Mouse (Mus musculus): ENCODE data around the gene Thsd7b. TPM values are rescaled to one million over a fixed set of nuclear protein-coding genes. Genes with fewer than 3 reads are reported as not detected.

Thsd7b gene
- polyA plus RNA-seq, 1 experiment from 2014 or later = 0.58 TPM

GRCm38 (mm10) chr1:129538508-129538907, 265.4 kb downstream of the Thsd7b start:
- 87% methylated on average over 2 of the region's 2 CpGs for WGBS
- Histone ChIP-seq H3K27me3 (replicated peaks) (no peaks in the 10 kb centered on the region), H3K36me3 (no peaks in the 10 kb centered on the region), H3K9ac (no peak overlapping the region), H3K9me3 (no peaks in the 10 kb centered on the region), H3K27ac (no peak overlapping the region), H3K4me2 (replicated peaks) (no peak overlapping the region), H3K4me1 (replicated peaks) (no peaks in the 10 kb centered on the region), H3K4me3 (replicated peaks) (no peak overlapping the region)
- ATAC-seq = no peak

GRCm38 (mm10) chr1:129538970-129539369, 265.9 kb downstream of the Thsd7b start:
- ATAC-seq = no peak
- 89% methylated on average over 4 of the region's 4 CpGs for WGBS
- no peaks in the 10 kb centered on the region for H3K9me3 ChIP-seq
- no peak overlapping the region for H3K9ac ChIP-seq
- H3K4me2 ChIP-seq (replicated peaks) = no peak overlapping the region
- no peak overlapping the region for H3K27ac ChIP-seq
- no peak overlapping the region for H3K4me3 ChIP-seq (replicated peaks)
- H3K36me3 ChIP-seq = no peaks in the 10 kb centered on the region
- no peaks in the 10 kb centered on the region for H3K4me1 ChIP-seq (replicated peaks)
- no peaks in the 10 kb centered on the region for H3K27me3 ChIP-seq (replicated peaks)

- 36% methylated on average over 1 of the region's 1 CpGs for WGBS
- Histone ChIP-seq H3K27ac (no peak overlapping the region), H3K4me3 (replicated peaks) (no peak overlapping the region), H3K9me3 (no peaks in the 10 kb centered on the region), H3K9ac (no peak overlapping the region), H3K4me2 (replicated peaks) (no peak overlapping the region), H3K36me3 (no peaks in the 10 kb centered on the region), H3K4me1 (replicated peaks) (no peaks in the 10 kb centered on the region), H3K27me3 (replicated peaks) (no peaks in the 10 kb centered on the region)
- no peak for ATAC-seq
These were observed 267.6 kb downstream of the Thsd7b start for GRCm38 (mm10) chr1:129540751-129541150.

GRCm38 (mm10) chr1:129542563-129543146, 269.6 kb downstream of the Thsd7b start:
- no peak for ATAC-seq
- Histone ChIP-seq H3K36me3 (no peaks in the 10 kb centered on the region), H3K9ac (no peak overlapping the region), H3K9me3 (no peaks in the 10 kb centered on the region), H3K27ac (no peak overlapping the region), H3K4me1 (replicated peaks) (no peaks in the 10 kb centered on the region), H3K4me3 (replicated peaks) (no peak overlapping the region), H3K27me3 (replicated peaks) (no peaks in the 10 kb centered on the region), H3K4me2 (replicated peaks) (no peak overlapping the region)
- 76% methylated on average over 3 of the region's 3 CpGs for whole genome bisulfite sequencing

- WGBS = 68% methylated on average over 3 of the region's 3 CpGs
- H3K27ac ChIP-seq = no peak overlapping the region
- no peak for ATAC-seq
- H3K9ac ChIP-seq = no peak overlapping the region
- no peaks in the 10 kb centered on the region for H3K9me3 ChIP-seq
- H3K4me3 ChIP-seq (replicated peaks) = no peak overlapping the region
- H3K4me2 ChIP-seq (replicated peaks) = no peak overlapping the region
- H3K4me1 ChIP-seq (replicated peaks) = no peaks in the 10 kb centered on the region
- no peaks in the 10 kb centered on the region for H3K36me3 ChIP-seq
- H3K27me3 ChIP-seq (replicated peaks) = no peaks in the 10 kb centered on the region
These were observed 270.1 kb downstream of the Thsd7b start for GRCm38 (mm10) chr1:129543169-129543568.

- no peak overlapping the region for H3K4me3 ChIP-seq (replicated peaks)
- no peaks in the 10 kb centered on the region for H3K9me3 ChIP-seq
- no peaks in the 10 kb centered on the region for H3K4me1 ChIP-seq (replicated peaks)
- H3K9ac ChIP-seq = no peak overlapping the region
- whole genome bisulfite sequencing = 88% methylated on average over 4 of the region's 4 CpGs
- no peaks in the 10 kb centered on the region for H3K36me3 ChIP-seq
- ATAC-seq = no peak
- no peak overlapping the region for H3K4me2 ChIP-seq (replicated peaks)
- H3K27me3 ChIP-seq (replicated peaks) = no peaks in the 10 kb centered on the region
- no peak overlapping the region for H3K27ac ChIP-seq
These were observed 285.0 kb downstream of the Thsd7b start for GRCm38 (mm10) chr1:129558054-129558453.

GRCm38 (mm10) chr1:129559137-129559536, 286.0 kb downstream of the Thsd7b start:
- Histone ChIP-seq H3K4me2 (replicated peaks) (no peak overlapping the region), H3K36me3 (no peaks in the 10 kb centered on the region), H3K9ac (no peak overlapping the region), H3K9me3 (no peaks in the 10 kb centered on the region), H3K27me3 (replicated peaks) (no peaks in the 10 kb centered on the region), H3K4me1 (replicated peaks) (no peaks in the 10 kb centered on the region), H3K27ac (no peak overlapping the region), H3K4me3 (replicated peaks) (no peak overlapping the region)
- ATAC-seq = no peak
- WGBS = 91% methylated on average over 4 of the region's 4 CpGs

GRCm38 (mm10) chr1:129559812-129560211, 286.7 kb downstream of the Thsd7b start:
- Histone ChIP-seq H3K4me3 (replicated peaks) (no peak overlapping the region), H3K9ac (no peak overlapping the region), H3K9me3 (no peaks in the 10 kb centered on the region), H3K27ac (no peak overlapping the region), H3K4me2 (replicated peaks) (no peak overlapping the region), H3K36me3 (no peaks in the 10 kb centered on the region), H3K4me1 (replicated peaks) (no peaks in the 10 kb centered on the region), H3K27me3 (replicated peaks) (no peaks in the 10 kb centered on the region)
- WGBS = 53% methylated on average over 3 of the region's 3 CpGs
- ATAC-seq = no peak

GRCm38 (mm10) chr1:129562707-129563106, 289.6 kb downstream of the Thsd7b start:
- no peaks in the 10 kb centered on the region for H3K27me3 ChIP-seq (replicated peaks)
- H3K36me3 ChIP-seq = no peaks in the 10 kb centered on the region
- no peak overlapping the region for H3K9ac ChIP-seq
- no peaks in the 10 kb centered on the region for H3K4me1 ChIP-seq (replicated peaks)
- no peak for ATAC-seq
- no peak overlapping the region for H3K27ac ChIP-seq
- 65% methylated on average over 1 of the region's 1 CpGs for WGBS
- H3K9me3 ChIP-seq = no peaks in the 10 kb centered on the region
- no peak overlapping the region for H3K4me3 ChIP-seq (replicated peaks)
- no peak overlapping the region for H3K4me2 ChIP-seq (replicated peaks)

GRCm38 (mm10) chr1:129570522-129570921, 297.4 kb downstream of the Thsd7b start:
- Histone ChIP-seq H3K4me1 (replicated peaks) (no peaks in the 10 kb centered on the region), H3K4me3 (replicated peaks) (no peak overlapping the region), H3K36me3 (no peaks in the 10 kb centered on the region), H3K9ac (no peak overlapping the region), H3K27ac (no peak overlapping the region), H3K4me2 (replicated peaks) (no peak overlapping the region), H3K27me3 (replicated peaks) (no peaks in the 10 kb centered on the region), H3K9me3 (no peaks in the 10 kb centered on the region)
- no peak for ATAC-seq
- 77% methylated on average over 3 of the region's 3 CpGs for WGBS

GRCm38 (mm10) chr1:129579955-129580354, 306.9 kb downstream of the Thsd7b start:
- Histone ChIP-seq H3K9me3 (no peaks in the 10 kb centered on the region), H3K4me1 (replicated peaks) (no peaks in the 10 kb centered on the region), H3K27ac (no peak overlapping the region), H3K4me2 (replicated peaks) (no peak overlapping the region), H3K27me3 (replicated peaks) (no peaks in the 10 kb centered on the region), H3K36me3 (no peaks in the 10 kb centered on the region), H3K9ac (no peak overlapping the region), H3K4me3 (replicated peaks) (no peak overlapping the region)
- ATAC-seq = no peak
- 72% methylated on average over 4 of the region's 4 CpGs for WGBS

GRCm38 (mm10) chr1:129586635-129587034, 313.5 kb downstream of the Thsd7b start:
- no peaks in the 10 kb centered on the region for H3K9me3 ChIP-seq
- H3K4me2 ChIP-seq (replicated peaks) = no peak overlapping the region
- no peaks in the 10 kb centered on the region for H3K36me3 ChIP-seq
- no peaks in the 10 kb centered on the region for H3K27me3 ChIP-seq (replicated peaks)
- H3K27ac ChIP-seq = no peak overlapping the region
- no peaks in the 10 kb centered on the region for H3K4me1 ChIP-seq (replicated peaks)
- 41% methylated on average over 6 of the region's 6 CpGs for WGBS
- no peak overlapping the region for H3K9ac ChIP-seq
- no peak for ATAC-seq
- no peak overlapping the region for H3K4me3 ChIP-seq (replicated peaks)

- no peak for ATAC-seq
These were observed 316.4 kb downstream of the Thsd7b start for GRCm38 (mm10) chr1:129589366-129590002.

More at GRCm38 (mm10) chr1:129589366-129590002, 316.4 kb downstream of the Thsd7b start:
- Histone ChIP-seq H3K9ac (no peak overlapping the region), H3K27me3 (replicated peaks) (no peaks in the 10 kb centered on the region), H3K4me1 (replicated peaks) (no peaks in the 10 kb centered on the region), H3K4me2 (replicated peaks) (no peak overlapping the region), H3K36me3 (no peaks in the 10 kb centered on the region), H3K9me3 (no peaks in the 10 kb centered on the region), H3K4me3 (replicated peaks) (no peak overlapping the region), H3K27ac (no peak overlapping the region)
- 59% methylated on average over 3 of the region's 3 CpGs for WGBS
